9 mouse cellular contexts compared by ENCODE assay signal in the genomic region with DNA sequence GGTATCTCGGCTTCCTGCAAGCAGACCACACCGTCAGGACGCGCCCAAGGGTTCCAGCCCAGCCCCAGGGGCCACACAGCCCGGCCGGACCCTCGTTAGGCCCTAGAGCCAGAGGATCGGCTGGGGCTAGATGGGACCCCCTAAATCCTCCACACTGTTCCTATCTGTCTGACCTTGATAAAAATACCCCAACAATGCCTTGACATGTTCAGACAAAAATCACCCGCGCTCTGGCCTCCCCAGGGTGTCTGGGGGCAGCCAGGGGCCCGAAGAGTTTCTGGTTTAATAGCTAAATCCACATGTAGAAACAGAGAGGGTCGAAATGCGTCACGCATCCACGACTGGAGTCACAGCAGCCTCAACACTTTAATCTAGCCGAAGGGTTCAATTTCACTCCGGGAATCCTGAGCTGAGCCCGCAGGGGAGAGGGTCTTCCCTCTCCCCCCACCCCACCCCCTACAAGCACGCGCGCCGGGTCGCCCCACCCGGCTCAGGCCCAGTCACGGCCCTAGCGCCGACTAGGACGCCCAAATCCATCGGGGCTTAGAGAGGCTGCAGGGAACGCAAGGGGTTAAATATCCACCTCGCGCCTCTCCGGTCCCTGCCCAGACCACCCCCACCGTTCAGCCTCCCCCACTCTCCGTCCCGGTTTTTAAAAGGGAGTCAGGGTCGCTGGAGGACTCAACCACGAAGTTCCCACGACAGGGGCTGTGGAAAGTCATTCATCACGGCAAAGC. TPM values are rescaled to one million over a fixed set of nuclear protein-coding genes. Genes with fewer than 3 reads are reported as not detected.
DNase-seq lines count a peak whose midpoint lies in the region; ATAC-seq and TF ChIP-seq lines count a peak whose summit lies in the region.
"Had no signal": no experiment of that assay in that cellular context is flagged by ENCODE, and none has a peak within 500 bp of the region (broad histone marks: within the 10 kb centered on the region; RNA-seq: fewer than 3 reads in every experiment).

No protein-coding gene starts in this region.

- H3K4me1 ChIP-seq in hindbrain, embryonic 13.5 days (replicated peaks), result peaks cover 78% of the 10 kb centered on the region
- H3K4me1 ChIP-seq in midbrain, embryonic 12.5 days, result peaks cover 66% of the 10 kb centered on the region

- TF ChIP-seq CTCF in layer of hippocampus, adult 2 months (conservative IDR thresholded peaks at IDR 0.05), result no peak

- ATAC-seq in hindbrain, embryonic 13.5 days (ENCODE audit: low FRiP score), result no peak
- no peak for ATAC-seq in midbrain, embryonic 12.5 days (ENCODE audit: low FRiP score, low read depth)

- WGBS in hindbrain, embryonic 13.5 days, result under 1% methylated on average over 40 of the region's 40 CpGs
- WGBS in midbrain, embryonic 12.5 days, result under 1% methylated on average over 39 of the region's 40 CpGs

- DNase-seq in layer of hippocampus, adult 2 months (ENCODE audit: low spot score in 2 of 2), result no peak
- no peak for DNase-seq in layer of hippocampus, postnatal 25 days (ENCODE audit: extremely low spot score in 1 of 2, low spot score in 1 of 2)
- DNase-seq in embryo, embryonic 11 days, result peak; percentile 49
- no peak for DNase-seq in right cerebral cortex, postnatal 36 days (ENCODE audit: low spot score in 2 of 2)
- no peak for DNase-seq in ovary, adult 18-20 months (ENCODE audit: low spot score)
- no peak for DNase-seq in cerebellum, postnatal 36 days

- peak overlapping the region; percentile 83 for H3K9ac ChIP-seq in hindbrain, embryonic 13.5 days
- peak overlapping the region; percentile 68 for H3K9ac ChIP-seq in midbrain, embryonic 12.5 days (replicated peaks)

- H3K9me3 ChIP-seq in hindbrain, embryonic 13.5 days, result no peaks in the 10 kb centered on the region
- H3K9me3 ChIP-seq in midbrain, embryonic 12.5 days, result no peaks in the 10 kb centered on the region

- peak overlapping the region; percentile 98 for H3K27ac ChIP-seq in layer of hippocampus, adult 2 months
- no peak overlapping the region for H3K27ac ChIP-seq in hindbrain, embryonic 13.5 days
- H3K27ac ChIP-seq in midbrain, embryonic 12.5 days (replicated peaks), result no peak overlapping the region
- H3K27ac ChIP-seq: macrophage had no signal

- H3K27me3 ChIP-seq in hindbrain, embryonic 13.5 days, result peaks cover 64% of the 10 kb centered on the region
- peaks cover 88% of the 10 kb centered on the region for H3K27me3 ChIP-seq in midbrain, embryonic 12.5 days

- peak overlapping the region; percentile 75 for H3K4me3 ChIP-seq in layer of hippocampus, adult 2 months
- peak overlapping the region; percentile 73 for H3K4me3 ChIP-seq in hindbrain, embryonic 13.5 days
- H3K4me3 ChIP-seq in midbrain, embryonic 12.5 days, result peak overlapping the region; percentile 59

- H3K36me3 ChIP-seq in hindbrain, embryonic 13.5 days, result no peaks in the 10 kb centered on the region
- H3K36me3 ChIP-seq in midbrain, embryonic 12.5 days, result no peaks in the 10 kb centered on the region

- peak overlapping the region; percentile 89 for H3K4me2 ChIP-seq in hindbrain, embryonic 13.5 days
- peak overlapping the region; percentile 94 for H3K4me2 ChIP-seq in midbrain, embryonic 12.5 days (replicated peaks)

RNA-seq across cellular contexts. Expression of a gene that starts 3.6 kb away (rescaled TPM):
- 10 to 100 TPM; 37.5 to 41.3 TPM for total RNA-seq in layer of hippocampus, adult 2 months (2021)
- 10 to 100 TPM; 42.3 to 45.8 TPM for total RNA-seq in layer of hippocampus, postnatal 25 days (2021)
- polyA plus RNA-seq in hindbrain, embryonic 13.5 days (2015; fragmentation: Nextera tagmentation; extraction: Ambion mirVana), result 13.7 and 14.5 TPM in 2 replicates
- 4.9 and 5.3 TPM in 2 replicates for polyA plus RNA-seq in midbrain, embryonic 12.5 days (2016; fragmentation: Nextera tagmentation; extraction: Ambion mirVana)
